In the genomic region with DNA sequence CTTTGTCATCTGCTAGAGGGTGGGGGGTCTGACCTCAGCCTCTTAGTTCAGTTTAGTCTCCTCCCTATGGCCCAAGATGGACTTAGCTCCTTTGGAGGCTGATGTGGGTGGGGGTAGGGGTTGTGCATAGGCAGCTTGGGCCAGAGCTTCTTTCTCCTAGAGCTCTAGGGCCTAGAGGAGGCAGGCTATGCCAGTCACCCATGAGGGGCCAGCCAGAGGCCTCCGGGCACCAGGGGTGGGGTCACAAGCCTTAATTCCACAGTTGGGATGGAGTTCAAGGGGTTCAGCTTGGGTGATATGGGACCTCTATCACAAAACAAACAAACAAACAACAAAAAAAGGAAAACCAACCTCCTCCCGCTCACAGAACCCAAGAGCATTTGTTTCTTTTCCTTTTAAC, we compare ENCODE assay signal across 29 mouse cellular contexts. TPM values are rescaled to one million over a fixed set of nuclear protein-coding genes. Genes with fewer than 3 reads are reported as not detected.
DNase-seq lines count a peak whose midpoint lies in the region; ATAC-seq and TF ChIP-seq lines count a peak whose summit lies in the region.
"Had no signal": no experiment of that assay in that cellular context is flagged by ENCODE, and none has a peak within 500 bp of the region (broad histone marks: within the 10 kb centered on the region; RNA-seq: fewer than 3 reads in every experiment).

No protein-coding gene starts in this region.

- no peak overlapping the region for H3K4me2 ChIP-seq in heart, postnatal 0 days (ENCODE audit: low read depth, low read length)
- H3K4me2 ChIP-seq: embryonic facial prominence, embryonic 12.5 days; limb, embryonic 12.5 days; liver, embryonic 11.5 days; midbrain, embryonic 12.5 days; neural tube, embryonic 12.5 days had no signal

- H3K36me3 ChIP-seq in heart, postnatal 0 days (replicated peaks; ENCODE audit: control insufficient read depth, insufficient read depth, low read length), result peaks cover 5% of the 10 kb centered on the region
- H3K36me3 ChIP-seq: embryonic facial prominence, embryonic 12.5 days; forebrain, embryonic 10.5 days; limb, embryonic 12.5 days; midbrain, embryonic 12.5 days; neural tube, embryonic 12.5 days had no signal

- TF ChIP-seq CTCF in heart, postnatal 0 days (IDR thresholded peaks at IDR 0.05; ENCODE audit: low read depth), result no peak

- TF ChIP-seq EP300 in heart, postnatal 0 days (IDR thresholded peaks at IDR 0.05; ENCODE audit: low read depth), result no peak

- 0 out of 2 replicates have a peak overlapping the region, but pooled peaks have one; percentile 12 for H3K27ac ChIP-seq in heart, postnatal 0 days (ENCODE audit: low read depth)
- H3K27ac ChIP-seq: embryonic facial prominence, embryonic 12.5 days; limb, embryonic 12.5 days; midbrain, embryonic 12.5 days; neural tube, embryonic 12.5 days had no signal

- 68% methylated on average over 2 of the region's 2 CpGs for WGBS in heart, postnatal 0 days

- H3K9ac ChIP-seq in heart, postnatal 0 days (replicated peaks; ENCODE audit: low read depth, low read length), result no peak overlapping the region
- H3K9ac ChIP-seq: embryonic facial prominence, embryonic 12.5 days; limb, embryonic 12.5 days; midbrain, embryonic 12.5 days; neural tube, embryonic 12.5 days had no signal

- H3K9me3 ChIP-seq in heart, postnatal 0 days (replicated peaks; ENCODE audit: control insufficient read depth, low read length), result no peaks in the 10 kb centered on the region
- H3K9me3 ChIP-seq: embryonic facial prominence, embryonic 12.5 days; forebrain, embryonic 10.5 days; limb, embryonic 12.5 days; megakaryocyte, embryonic 14.5 days; midbrain, embryonic 12.5 days; neural tube, embryonic 12.5 days had no signal

- H3K4me1 ChIP-seq in heart, postnatal 0 days (ENCODE audit: control insufficient read depth, insufficient read depth), result peaks cover 41% of the 10 kb centered on the region

- no peaks in the 10 kb centered on the region for H3K27me3 ChIP-seq in heart, postnatal 0 days (ENCODE audit: control insufficient read depth, insufficient read depth, low read length)
- H3K27me3 ChIP-seq: embryonic facial prominence, embryonic 12.5 days had no signal

- intact Hi-C loops in heart, postnatal 10 days (cut with DNase I), result loop anchor here (5.0 kb wide), 2 partner anchors 47 to 132 kb away; partner anchors contain the start of gene Rprd2
- intact Hi-C loops in heart, postnatal 25 days (cut with DNase I), result no loop called here

- peak; percentile 93 for DNase-seq in heart, adult 11 months
- DNase-seq in heart, postnatal 10 days, result no peak
- no peak for DNase-seq in heart, postnatal 0 days (ENCODE audit: low spot score)
- DNase-seq in heart, postnatal 25 days (ENCODE audit: low spot score), result no peak
- DNase-seq in urinary bladder, adult 2 months (ENCODE audit: low spot score), result peak; percentile 22
- DNase-seq in urinary bladder, postnatal 14 days (ENCODE audit: low spot score), result no peak
- DNase-seq: adrenal gland, postnatal 14 days; B cell, adult 2 months; cerebellum, adult 11 months; cerebellum, adult 9-10 months; cerebellum, postnatal 36 days; kidney, adult 2 months; kidney, postnatal 10 days; layer of hippocampus, adult 9-11 months; lung, postnatal 4 days; right cerebral cortex, adult 18-20 months; spleen, adult 18-20 months; thymus, adult 2 months; thymus, postnatal 36 days had no signal

- no peak overlapping the region for H3K4me3 ChIP-seq in heart, postnatal 0 days (ENCODE audit: low read depth, low read length)
- H3K4me3 ChIP-seq: embryonic facial prominence, embryonic 12.5 days; forebrain, embryonic 10.5 days; limb, embryonic 12.5 days; megakaryocyte, embryonic 14.5 days; midbrain, embryonic 12.5 days; myocyte; neural tube, embryonic 12.5 days had no signal

- no peak for ATAC-seq in heart, postnatal 0 days (ENCODE audit: insufficient read depth, low read depth)
- ATAC-seq: forebrain, embryonic 16.5 days; hindbrain, embryonic 16.5 days had no signal

RNA-seq across cellular contexts. Expression of gene Adamtsl4, which starts 2.0 kb away (rescaled TPM):
- 10 to 100 TPM; 32.2 to 37.4 TPM for total RNA-seq in heart, postnatal 10 days (2021)
- 20.2 and 23.8 TPM in 2 replicates for total RNA-seq in heart, postnatal 0 days (2014; rRNA removed; ENCODE audit: low replicate concordance)
- polyA plus RNA-seq in heart, postnatal 0 days (2015; fragmentation: Nextera tagmentation; extraction: Ambion mirVana), result 7.5 and 11.2 TPM in 2 replicates
- total RNA-seq in heart, postnatal 25 days (2021), result 10 to 100 TPM; 52.6 to 64.6 TPM
- polyA plus RNA-seq in urinary bladder, adult 2 months (2012; rRNA removed), result 52.4 and 58.8 TPM in 2 replicates

RNA-seq across cellular contexts. Expression of gene Mcl1, which starts 27.1 kb away (rescaled TPM):
- total RNA-seq in heart, postnatal 10 days (2021), result 100 to 1,000 TPM; 147 to 161 TPM
- total RNA-seq in heart, postnatal 0 days (2014; rRNA removed; ENCODE audit: low replicate concordance), result 213 and 278 TPM in 2 replicates
- 50.1 and 51.9 TPM in 2 replicates for polyA plus RNA-seq in heart, postnatal 0 days (2015; fragmentation: Nextera tagmentation; extraction: Ambion mirVana)
- total RNA-seq in heart, postnatal 25 days (2021), result 100 to 1,000 TPM; 128 to 152 TPM
- 90.3 and 106 TPM in 2 replicates for polyA plus RNA-seq in urinary bladder, adult 2 months (2012; rRNA removed)

RNA-seq across cellular contexts. Expression of gene Ecm1, which starts 53.7 kb away (rescaled TPM):
- 10 to 100 TPM; 49.2 to 59.2 TPM for total RNA-seq in heart, postnatal 10 days (2021)
- total RNA-seq in heart, postnatal 0 days (2014; rRNA removed; ENCODE audit: low replicate concordance), result 22.9 and 63.8 TPM in 2 replicates
- polyA plus RNA-seq in heart, postnatal 0 days (2015; fragmentation: Nextera tagmentation; extraction: Ambion mirVana), result 55.8 and 59.6 TPM in 2 replicates
- total RNA-seq in heart, postnatal 25 days (2021), result 10 to 100 TPM; 52.1 to 60.8 TPM
- polyA plus RNA-seq in urinary bladder, adult 2 months (2012; rRNA removed), result 718 and 729 TPM in 2 replicates

Comparison
In these comparisons a context has a peak if more than half of its experiments do, and no peak if none do; other contexts are left out.
1. DNase-seq: peak in heart, adult 11 months (single experiment) and urinary bladder, adult 2 months (single experiment); none in heart, postnatal 10 days (0 of 2), heart, postnatal 0 days (single experiment), heart, postnatal 25 days (single experiment) and urinary bladder, postnatal 14 days (single experiment).